Mouse (Mus musculus) left cerebral cortex, postnatal 14 days (tissue): ENCODE data around the gene Hint3. TPM values are rescaled to one million over a fixed set of nuclear protein-coding genes. Genes with fewer than 3 reads are reported as not detected.

ENCODE experiments used
- DNase-seq, 2 experiments: peaks; one replicate each; pipeline ENCODE4 v3.0.0; 2021 to 2022; ENCODE audit warnings: low spot score in 2 of 2, mixed read lengths in 1 of 2
- intact Hi-C: fragments of 180-260 bp; cut with DNase I; formaldehyde crosslinking; loops from one replicate; pipeline ENCODE4 v1.15.1; 2025
- total RNA-seq, 2 experiments: library from RNA; stranded (reverse); gene quantifications; 2 replicates each; pipeline ENCODE4 v1.2.3; 2021

Gene Hint3
- total RNA-seq, 2 experiments from 2014 or later, result 40.2 to 41.7 TPM

DNA sequence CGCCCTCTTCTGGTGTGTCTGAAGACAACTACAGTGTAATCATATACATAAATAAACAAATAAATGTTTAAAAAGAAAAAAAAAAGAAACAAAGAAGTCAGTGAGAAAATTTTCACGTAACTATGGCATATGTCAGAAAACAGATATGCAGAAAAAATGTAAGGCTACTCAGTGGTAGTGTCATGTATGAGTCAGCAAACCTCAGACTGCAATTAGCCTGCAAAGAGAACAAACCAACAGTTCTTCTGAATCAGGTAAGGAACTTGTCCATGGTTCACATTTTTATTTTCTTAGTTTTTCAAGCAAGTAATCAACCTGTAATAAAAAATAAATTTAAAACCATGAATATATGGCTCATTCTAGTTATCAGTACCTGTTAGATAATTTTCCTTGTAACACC lies 21.3 kb downstream of the Hint3 start:
- DNase-seq, result no peak
- intact Hi-C loops, result no loop called here

DNA sequence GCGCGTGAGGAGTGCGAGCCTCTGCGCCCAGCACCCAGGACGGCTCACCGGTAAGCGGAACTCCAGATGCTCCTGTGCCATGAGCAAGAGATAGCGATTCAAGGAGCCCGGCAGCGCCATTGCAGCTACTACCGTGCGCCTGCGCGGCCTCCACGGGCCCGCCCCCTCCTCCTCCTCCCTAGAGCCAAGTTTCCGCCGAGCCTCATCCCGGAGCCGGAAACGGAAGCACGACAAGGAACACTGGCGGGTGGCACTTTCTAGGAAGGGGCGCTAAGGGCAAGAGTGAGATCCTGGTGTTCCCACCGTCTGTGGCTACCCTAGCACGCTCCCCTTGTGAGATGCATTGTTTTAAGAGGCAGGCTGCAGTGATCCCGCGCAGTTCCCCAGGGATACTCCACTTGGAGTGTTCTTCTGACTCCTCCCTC lies 28.9 kb downstream of the Hint3 start, which contains the start of gene Trmt11:
TSS of gene Trmt11 (minus strand) at position 208 of the 425 bp plus-strand sequence.
- DNase-seq, result peak; percentile 89 to 91
- intact Hi-C loops, result no loop called here

DNA sequence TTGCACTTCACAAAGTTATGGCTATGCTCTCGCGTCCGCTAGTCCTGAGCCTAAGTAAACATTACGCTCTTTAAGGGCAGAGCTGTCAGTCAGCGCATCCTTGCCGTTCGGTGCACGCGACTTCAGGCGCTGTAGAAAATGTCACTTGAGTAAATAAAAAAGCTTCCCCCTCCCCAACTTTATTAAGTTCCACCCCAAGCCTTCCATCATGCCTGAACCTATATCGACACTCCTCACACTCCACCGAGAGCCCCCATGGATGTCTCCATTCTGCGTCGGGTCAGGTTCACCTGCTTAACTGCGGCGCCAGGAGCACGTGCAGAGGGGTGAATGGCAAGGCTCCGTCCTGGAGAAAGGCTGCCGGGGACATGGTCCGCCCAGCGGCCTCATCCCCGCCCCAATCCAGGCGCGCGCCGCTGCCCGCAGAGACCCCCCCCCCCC lies 29.3 kb downstream of the Hint3 start:
- no peak for DNase-seq
- intact Hi-C loops, result no loop called here

DNA sequence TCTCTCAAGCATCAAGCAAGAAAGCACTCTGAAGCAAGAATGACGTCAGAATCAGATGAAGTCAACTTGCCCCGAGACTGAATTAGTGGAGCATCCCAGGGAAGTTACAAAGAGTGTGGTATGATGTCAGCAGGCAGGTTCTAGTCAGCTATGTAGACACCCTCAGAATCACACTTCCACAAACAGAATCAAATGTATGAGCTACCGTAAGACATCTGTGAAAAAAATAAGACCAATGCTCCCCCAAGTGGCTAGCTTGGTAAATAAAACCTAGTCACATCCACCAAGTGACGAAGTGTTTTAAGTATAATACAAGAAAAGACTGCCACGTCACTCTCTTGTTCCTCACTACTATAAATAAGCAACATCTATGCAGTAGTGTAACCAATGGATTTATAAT lies 42.4 kb downstream of the Hint3 start:
- peak; percentile 41 to 60 for DNase-seq
- intact Hi-C loops, result no loop called here

DNA sequence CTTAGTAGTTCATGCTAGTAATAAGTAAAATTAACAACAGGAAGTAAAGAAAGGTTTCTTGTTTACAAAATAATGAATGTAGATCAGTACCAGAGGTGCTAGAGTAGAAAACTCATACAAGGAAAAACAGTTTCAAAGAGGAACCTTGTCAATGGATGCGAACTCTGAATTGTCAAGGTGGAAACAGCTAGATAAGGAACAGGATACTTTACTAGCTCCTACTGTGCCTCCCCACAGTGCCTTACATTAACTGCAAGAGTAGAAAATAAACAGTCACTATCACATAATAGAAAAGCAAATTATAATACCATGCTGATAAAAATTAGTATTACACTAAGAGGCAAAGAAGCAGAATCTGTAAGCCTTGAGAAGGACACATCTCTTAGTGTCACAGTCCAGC lies 43.7 kb downstream of the Hint3 start:
- DNase-seq, result no peak
- intact Hi-C loops, result no loop called here

DNA sequence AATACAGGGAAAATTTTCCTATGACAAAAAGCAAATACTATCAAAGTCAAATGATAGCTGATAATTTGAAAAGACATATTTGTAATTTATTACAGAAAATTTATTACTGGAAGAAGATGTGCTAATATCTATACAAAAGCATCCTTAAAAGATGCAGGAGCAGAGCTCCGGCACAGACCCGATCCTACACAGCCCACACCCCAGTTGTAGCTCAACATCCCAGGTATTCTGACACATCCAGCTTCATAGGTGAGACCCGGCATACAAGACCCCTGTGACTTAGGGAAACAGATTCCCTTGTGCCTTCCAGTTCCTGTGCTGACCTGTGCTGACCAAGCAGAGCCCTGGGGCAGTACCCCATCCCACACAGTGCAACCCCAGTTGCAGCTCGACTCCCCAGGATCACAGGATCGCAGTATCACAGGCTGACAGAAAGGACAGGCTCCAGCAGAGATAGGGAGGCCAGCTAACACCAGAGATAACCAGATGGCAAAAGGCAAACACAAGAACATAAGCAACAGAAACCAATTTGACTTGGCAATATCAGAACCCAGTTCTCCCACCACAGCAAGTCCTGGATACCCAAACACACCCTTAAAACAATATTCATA lies 51.7 kb downstream of the Hint3 start:
- no peak for DNase-seq
- intact Hi-C loops, result no loop called here

DNA sequence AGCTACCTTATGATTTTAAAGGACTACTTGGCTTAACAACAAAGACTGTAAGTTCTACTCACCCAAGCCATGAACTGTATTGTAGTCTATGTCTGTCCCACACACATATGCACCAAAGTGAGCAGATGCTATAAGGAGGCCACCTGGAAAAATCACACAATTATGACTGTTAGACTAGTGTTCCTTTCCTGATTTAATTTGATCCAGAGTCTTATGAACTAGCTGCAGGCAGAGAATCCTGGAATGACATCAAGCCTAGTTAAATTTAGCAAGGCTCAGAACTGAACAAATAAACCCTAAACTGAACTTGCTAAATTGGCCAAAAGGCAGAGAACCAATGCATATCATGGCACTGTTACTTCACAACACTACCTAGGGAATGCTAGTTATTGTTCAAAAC lies 63.1 kb downstream of the Hint3 start:
- DNase-seq, result peak in 1 of 2 experiments; percentile 16

DNA sequence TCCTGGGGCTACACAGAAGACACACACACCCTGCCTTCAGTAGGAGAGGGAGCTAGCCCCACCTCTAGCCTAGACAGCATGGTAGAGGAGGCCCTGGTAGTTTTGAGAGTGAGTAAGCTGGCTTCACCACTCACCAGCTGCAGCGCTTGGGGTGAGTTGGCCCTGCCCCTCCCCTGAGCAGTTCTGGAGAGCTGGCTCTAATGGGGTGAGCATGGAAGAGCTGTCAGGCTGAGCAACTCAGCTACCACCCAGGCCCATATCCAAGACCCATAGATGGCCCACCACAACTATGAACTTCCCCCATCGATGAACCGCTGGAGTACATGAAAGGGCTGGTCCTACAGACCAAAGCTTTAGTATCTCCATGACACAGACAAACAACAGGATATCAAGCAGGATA lies 64.8 kb downstream of the Hint3 start:
- no peak for DNase-seq
- intact Hi-C loops, result no loop called here

More for the DNA sequence above, 63.1 kb downstream of the Hint3 start:
- intact Hi-C loops, result no loop called here

Other genes with a start within 250 kb of the Hint3 start
- gene Trmt11, start 28.9 kb downstream of the Hint3 start, total RNA-seq, result 1 to 10 TPM; 8.2 TPM
- 100 to 1,000 TPM; 105 to 108 TPM for gene Ncoa7, start 173.7 kb upstream of the Hint3 start, total RNA-seq
- gene Hey2, start 213.2 kb upstream of the Hint3 start, total RNA-seq, result 1 to 10 TPM; 5.8 to 6.8 TPM